Mouse (Mus musculus) embryonic fibroblast, embryonic 13.5 days (primary cell): Measurements from ENCODE around the gene Med12l. TPM values are rescaled to one million over a fixed set of nuclear protein-coding genes. Genes with fewer than 3 reads are reported as not detected.

Source experiments
- H3K27ac ChIP-seq: 2 replicates; pipeline ENCODE4 v1.5.1; 2012; ENCODE audit warnings: low read length, control low read depth, inconsistent platforms; ENCODE audit not compliant: insufficient read depth
- H3K4me1 ChIP-seq: 2 replicates; pipeline ENCODE4 v1.6.1; 2011; ENCODE audit warnings: low read length; ENCODE audit not compliant: control insufficient read depth, insufficient read depth
- H3K4me3 ChIP-seq: 2 replicates; pipeline ENCODE4 v1.5.1; 2011; ENCODE audit warnings: mild to moderate bottlenecking, control low read depth, low read length; ENCODE audit not compliant: insufficient read depth
- CTCF ChIP-seq: IDR thresholded peaks from 2 replicates; pipeline ENCODE4 v1.5.1; 2011; ENCODE audit warnings: mild to moderate bottlenecking, control low read depth, low read length, moderate library complexity, borderline replicate concordance; ENCODE audit not compliant: insufficient read depth
- POLR2A ChIP-seq: IDR thresholded peaks from 2 replicates; pipeline ENCODE4 v1.6.1; 2011; ENCODE audit warnings: low read depth, mild to moderate bottlenecking, control low read depth, low read length, moderate library complexity
- polyA plus RNA-seq: library from polyadenylated mRNA; stranded (reverse); fragments of >200 nt; gene quantifications from 2 replicates; pipeline ENCODE4 v1.2.4, GENCODE M21; 2011; ENCODE audit warnings: low read depth; ENCODE audit not compliant: missing spikeins, insufficient read length

The Med12l gene
- polyA plus RNA-seq, 1 experiment, result 0.97 TPM

DNA sequence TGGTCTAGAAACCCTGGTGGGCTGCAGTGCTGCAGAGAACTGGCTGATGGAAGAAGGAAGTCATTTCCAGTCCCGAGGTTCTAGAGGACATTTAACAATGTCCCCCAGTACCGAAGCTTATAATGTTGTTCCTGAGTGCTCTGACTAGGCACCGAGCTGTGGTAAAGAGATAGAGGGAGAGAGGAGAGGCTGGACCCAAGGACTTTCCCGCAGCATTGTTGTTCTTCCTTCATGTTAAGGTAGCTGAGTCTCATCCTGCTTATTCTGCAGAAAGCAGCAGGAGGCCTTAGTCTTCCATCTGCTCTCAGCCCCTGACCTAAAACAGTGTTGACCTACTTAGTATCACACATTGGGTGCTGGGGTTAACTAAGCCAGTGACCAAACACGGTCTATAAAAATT, 171.2 kb downstream of the Med12l start:
- Histone ChIP-seq H3K4me3 (no peak overlapping the region), H3K4me1 (no peaks in the 10 kb centered on the region), H3K27ac (no peak overlapping the region)
- no peak for TF ChIP-seq POLR2A
- TF ChIP-seq CTCF, result no peak

DNA sequence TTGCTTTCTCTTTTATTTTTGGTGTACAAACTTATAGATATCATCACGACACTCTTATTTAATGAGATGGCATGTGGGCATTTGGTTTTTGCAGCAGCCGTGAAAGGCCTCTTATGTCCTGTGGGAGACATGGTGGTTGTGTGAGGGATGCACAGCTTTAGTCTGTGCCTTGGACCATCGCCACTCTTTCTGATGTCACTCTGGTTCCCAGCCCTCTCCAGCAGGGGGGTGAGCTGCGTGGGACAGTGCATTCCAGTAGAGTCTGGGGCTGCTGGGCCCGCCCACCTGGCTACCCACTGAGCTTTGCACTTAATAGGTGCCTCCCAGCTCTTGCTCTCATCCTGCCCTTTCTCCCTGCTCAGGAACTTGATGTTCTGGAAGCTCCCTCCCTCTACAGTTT, 175.5 kb downstream of the Med12l start:
- TF ChIP-seq POLR2A (no peak), CTCF (no peak)

DNA sequence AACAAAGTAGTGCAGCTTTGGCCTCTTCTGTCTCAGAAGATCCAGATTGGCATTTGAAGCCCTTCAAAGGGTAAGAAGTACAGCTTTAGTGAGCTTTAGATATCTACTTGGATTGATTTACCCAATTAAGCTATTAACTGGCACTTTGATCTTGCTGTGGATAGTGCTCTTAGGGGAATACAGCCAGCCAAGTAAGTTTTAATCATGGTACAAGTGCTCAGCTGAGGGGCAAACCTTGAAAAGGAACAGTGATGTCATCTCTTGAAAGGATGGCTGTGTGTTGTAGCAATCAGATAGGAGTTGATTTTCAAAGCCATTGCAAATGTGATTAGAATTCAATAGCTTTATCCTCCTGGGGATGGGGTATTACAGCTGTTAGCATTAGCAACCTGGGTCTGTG, 176.5 kb downstream of the Med12l start:
- Histone ChIP-seq H3K4me3 (no peak overlapping the region), H3K27ac (no peak overlapping the region), H3K4me1 (no peaks in the 10 kb centered on the region)
- TF ChIP-seq POLR2A (no peak), CTCF (no peak)

More for the DNA sequence above, 175.5 kb downstream of the Med12l start:
- Histone ChIP-seq H3K4me1 (no peaks in the 10 kb centered on the region), H3K4me3 (no peak overlapping the region), H3K27ac (no peak overlapping the region)

DNA sequence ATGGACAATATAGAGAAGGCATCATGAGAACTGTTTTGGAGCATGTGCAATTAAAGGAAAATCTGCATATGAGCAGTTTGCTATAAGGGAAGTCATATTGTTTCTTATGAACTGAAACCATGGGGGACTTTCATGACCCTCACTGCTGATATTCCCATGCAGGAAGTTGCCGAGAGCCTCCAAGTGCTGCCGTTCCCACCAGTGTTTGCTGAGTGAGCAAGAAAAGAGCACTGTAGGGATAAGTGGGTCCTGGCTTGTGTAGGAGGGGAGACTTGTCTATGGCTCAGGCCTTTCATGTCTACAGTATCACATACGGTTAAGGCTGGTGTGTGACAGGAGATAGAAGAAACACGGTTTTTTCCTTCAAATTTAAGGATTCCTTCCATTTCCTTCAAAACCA, 180.0 kb downstream of the Med12l start:
- H3K4me1 ChIP-seq, result no peaks in the 10 kb centered on the region
- no peak overlapping the region for H3K27ac ChIP-seq
- TF ChIP-seq POLR2A (no peak), CTCF (no peak)
- H3K4me3 ChIP-seq, result no peak overlapping the region

DNA sequence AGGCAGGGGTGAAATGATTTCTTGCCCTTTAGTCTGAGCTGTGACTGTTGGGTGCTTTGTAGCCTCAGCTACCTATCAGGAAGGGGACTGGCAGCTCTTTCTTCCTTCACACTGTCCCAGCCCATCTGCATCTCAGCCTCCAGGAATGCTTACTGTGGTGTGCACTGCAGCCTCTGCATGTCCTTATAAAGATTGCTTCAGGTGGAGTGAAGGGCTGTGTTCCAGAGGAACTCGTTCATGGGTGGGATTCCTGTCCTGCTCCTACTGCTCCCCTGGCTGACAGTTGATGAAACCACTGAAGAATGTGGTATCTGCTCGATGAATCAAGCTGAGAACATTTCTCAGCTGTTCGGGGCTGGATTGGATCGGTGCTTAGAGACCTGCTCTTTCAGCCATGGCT, 181.7 kb downstream of the Med12l start:
- TF ChIP-seq CTCF, result no peak
- TF ChIP-seq POLR2A, result no peak
- Histone ChIP-seq H3K4me3 (no peak overlapping the region), H3K4me1 (no peaks in the 10 kb centered on the region), H3K27ac (no peak overlapping the region)

DNA sequence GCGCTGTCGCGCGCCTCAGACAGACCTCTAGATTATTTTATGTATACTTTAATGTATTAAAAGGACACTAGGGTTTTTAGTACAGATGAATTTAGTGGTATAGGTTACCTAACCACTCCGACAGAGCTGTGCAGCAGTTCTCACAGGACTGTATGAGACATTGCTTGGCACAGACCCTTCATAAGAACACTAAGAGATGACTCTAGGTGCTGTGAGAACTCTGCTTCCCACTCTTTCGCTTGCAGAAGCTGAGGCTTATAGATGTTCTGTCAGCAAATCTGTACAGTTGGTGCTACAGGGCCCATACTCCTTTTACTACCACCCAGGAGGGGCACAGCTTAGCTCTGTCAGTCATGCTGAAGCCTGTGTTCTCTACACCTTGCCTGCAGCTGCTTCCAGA, 186.0 kb downstream of the Med12l start:
- Histone ChIP-seq H3K4me1 (no peaks in the 10 kb centered on the region), H3K27ac (no peak overlapping the region), H3K4me3 (no peak overlapping the region)
- TF ChIP-seq CTCF (no peak), POLR2A (no peak)

DNA sequence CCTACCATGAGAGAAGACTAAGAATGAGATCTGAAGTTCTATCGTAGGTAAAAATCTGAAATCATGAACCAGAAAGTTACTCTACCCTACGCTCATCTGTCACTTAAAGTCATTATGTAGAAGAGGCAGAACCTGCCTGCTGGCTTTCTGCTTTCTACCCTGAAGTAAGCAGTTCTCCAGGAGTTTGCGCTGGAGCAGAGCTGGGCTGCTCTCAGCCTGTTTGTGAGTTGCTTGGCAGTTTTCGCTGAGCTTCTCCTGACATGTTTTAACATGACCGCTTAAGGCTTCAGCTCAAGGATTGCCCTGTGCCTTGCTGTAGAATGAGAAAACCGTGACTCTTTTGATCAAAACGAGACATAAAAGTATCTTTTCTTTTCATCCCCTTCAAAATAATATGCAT, 188.5 kb downstream of the Med12l start:
- no peak overlapping the region for H3K4me3 ChIP-seq
- no peak for TF ChIP-seq POLR2A
- TF ChIP-seq CTCF, result no peak

DNA sequence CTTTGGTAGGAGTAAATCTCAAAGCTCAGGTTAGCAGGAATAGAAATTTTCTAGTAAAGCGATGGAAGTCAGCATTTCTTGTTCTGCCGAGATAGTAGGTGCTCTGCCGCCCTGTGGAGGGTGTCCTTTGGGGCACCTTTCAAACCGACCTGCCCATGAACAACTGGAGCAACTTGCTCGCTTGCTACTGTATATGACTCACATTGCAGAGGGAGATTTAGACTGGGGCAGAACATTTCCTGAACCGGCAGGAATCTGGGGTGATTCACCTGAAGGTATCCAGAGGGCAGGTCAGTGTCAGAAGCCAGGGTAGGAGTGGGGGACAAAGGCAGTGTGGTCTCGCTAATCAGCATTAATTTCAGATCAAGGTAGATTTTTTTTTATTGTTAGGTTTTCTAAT, 189.3 kb downstream of the Med12l start, which contains the start of gene Gpr87:
Gene Gpr87, minus strand, starts transcription at position 167 of the 400 bp plus-strand sequence.
- no peak for TF ChIP-seq POLR2A

More for the DNA sequence above, 188.5 kb downstream of the Med12l start:
- no peaks in the 10 kb centered on the region for H3K4me1 ChIP-seq
- no peak overlapping the region for H3K27ac ChIP-seq

DNA sequence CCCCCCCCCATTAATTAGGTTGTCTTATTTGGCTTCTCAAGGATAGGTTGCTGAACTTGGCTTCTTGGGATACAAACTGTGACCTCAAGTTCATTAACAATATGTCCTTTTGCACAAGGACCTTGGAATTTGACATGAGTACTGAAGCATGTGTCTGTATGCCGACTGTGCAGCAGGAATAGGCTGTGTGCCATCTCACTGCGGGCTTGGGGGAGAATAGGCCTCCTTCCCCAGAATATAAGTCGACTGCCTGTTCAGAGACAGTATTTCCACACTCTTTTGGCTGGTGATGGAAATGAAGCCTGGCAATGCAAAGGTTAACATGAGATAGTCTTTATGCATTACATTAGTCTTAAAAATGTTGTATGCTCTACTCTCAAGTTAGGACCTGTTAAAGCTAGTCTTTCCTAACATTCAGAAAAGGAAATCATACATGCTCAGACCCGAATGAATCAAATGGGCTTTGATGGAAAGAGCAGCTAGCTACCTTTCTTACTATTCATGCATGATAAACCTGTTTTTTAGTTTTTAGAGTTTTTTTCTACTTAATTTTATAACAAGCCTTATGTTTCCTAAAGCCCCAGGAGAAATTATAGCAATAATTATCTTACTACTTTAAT, 191.8 kb downstream of the Med12l start:
- Histone ChIP-seq H3K4me3 (no peak overlapping the region), H3K27ac (no peak overlapping the region), H3K4me1 (no peaks in the 10 kb centered on the region)
- TF ChIP-seq POLR2A (no peak), CTCF (no peak)

More for the DNA sequence above, 189.3 kb downstream of the Med12l start, which contains the start of gene Gpr87:
- Histone ChIP-seq H3K4me1 (no peaks in the 10 kb centered on the region), H3K4me3 (no peak within 1 kb of the TSS), H3K27ac (no peak within 1 kb of the TSS)

DNA sequence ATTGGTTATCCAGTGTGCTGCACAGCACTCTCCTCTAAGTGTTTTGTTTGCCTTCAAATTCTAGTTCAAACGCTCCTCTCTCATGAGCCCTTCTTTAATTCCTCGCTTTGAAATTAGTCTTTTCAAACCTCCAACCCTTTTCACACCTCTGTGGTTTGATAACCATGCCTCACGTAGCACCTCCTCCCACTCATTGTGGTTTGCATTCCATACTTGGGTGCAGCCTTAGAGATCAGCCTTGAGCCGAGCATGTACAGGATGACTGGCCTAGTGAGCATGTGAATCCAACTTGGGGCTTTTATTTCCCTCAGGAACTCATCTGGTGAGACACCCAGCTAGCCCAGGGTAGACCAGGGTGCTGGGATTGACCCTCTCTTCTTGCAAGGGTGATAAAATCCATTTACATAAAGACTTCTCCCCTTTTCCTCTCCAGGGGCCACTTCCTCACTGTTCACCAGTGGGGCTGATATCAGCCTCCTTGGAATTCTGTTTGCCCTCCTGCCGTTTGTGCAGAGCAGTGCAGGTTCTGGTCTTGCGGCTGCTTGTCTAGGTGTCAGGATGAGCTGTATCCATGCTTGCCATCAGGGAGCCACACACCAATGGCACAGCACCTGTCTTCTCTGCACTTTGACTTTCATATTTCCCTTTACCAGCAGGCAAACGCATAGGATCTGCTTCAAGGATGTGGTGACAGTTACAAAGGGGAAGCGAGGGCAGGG, 198.3 kb downstream of the Med12l start:
- Histone ChIP-seq H3K4me1 (peaks cover 3% of the 10 kb centered on the region), H3K27ac (no peak overlapping the region), H3K4me3 (no peak overlapping the region)
- no peak for TF ChIP-seq POLR2A
- no peak for TF ChIP-seq CTCF
